Mouse (Mus musculus) thymus, adult 2 months (tissue): Measurements from ENCODE around the gene Gga2.

ENCODE experiments used
- CTCF ChIP-seq: fragments of 200-500 bp; IDR thresholded peaks from 2 replicates; pipeline ENCODE4 v1.5.1; 2012; ENCODE audit warnings: mild to moderate bottlenecking, control low read depth, low read length, moderate library complexity, borderline replicate concordance; ENCODE audit not compliant: control insufficient read depth, poor library complexity, insufficient read depth; ENCODE audit errors: extremely low read depth
- POLR2A ChIP-seq: fragments of 200-500 bp; IDR thresholded peaks from 2 replicates; pipeline ENCODE4 v1.6.1; 2012; ENCODE audit warnings: mild to moderate bottlenecking, low read length, control low read depth, moderate library complexity; ENCODE audit not compliant: control insufficient read depth, poor library complexity, insufficient read depth; ENCODE audit errors: extremely low read depth

GRCm38 (mm10) chr7:122020273-122020666 lies 752 bp downstream of the Gga2 start:
- no peak for TF ChIP-seq POLR2A
- TF ChIP-seq CTCF: no peak
